In genomic region chr1:35944849-35945248, GRCm38 (mm10) we compare ENCODE assay signal across 26 mouse cellular contexts.
DNase-seq lines count a peak whose midpoint lies in the region; ATAC-seq and TF ChIP-seq lines count a peak whose summit lies in the region.
"Had no signal": no experiment of that assay in that cellular context is flagged by ENCODE, and none has a peak within 500 bp of the region (broad histone marks: within the 10 kb centered on the region; RNA-seq: fewer than 3 reads in every experiment).

No protein-coding gene starts in this region.

- peaks cover 54% of the 10 kb centered on the region for H3K4me1 ChIP-seq in heart, embryonic 13.5 days
- H3K4me1 ChIP-seq in heart, embryonic 11.5 days (ENCODE audit: control insufficient read depth, insufficient read depth, low read length), result peaks cover 22% of the 10 kb centered on the region
- peaks cover 51% of the 10 kb centered on the region for H3K4me1 ChIP-seq in midbrain, embryonic 10.5 days
- peaks cover 29% of the 10 kb centered on the region for H3K4me1 ChIP-seq in midbrain, embryonic 14.5 days (ENCODE audit: control insufficient read depth, insufficient read depth, low read length)
- H3K4me1 ChIP-seq in E14TG2a.4 (replicated peaks; ENCODE audit: low read depth, low read length), result peaks cover 56% of the 10 kb centered on the region

- 0 out of 2 replicates have a peak overlapping the region, but pooled peaks have one; percentile 31 for H3K27ac ChIP-seq in heart, embryonic 13.5 days (replicated peaks)
- H3K27ac ChIP-seq in heart, embryonic 11.5 days (ENCODE audit: low read depth, low read length), result no peak overlapping the region
- peak overlapping the region; percentile 79 for H3K27ac ChIP-seq in midbrain, embryonic 10.5 days (replicated peaks)
- H3K27ac ChIP-seq in midbrain, embryonic 14.5 days (replicated peaks; ENCODE audit: low read depth, low read length), result no peak overlapping the region
- H3K27ac ChIP-seq: forebrain, embryonic 15.5 days; hindbrain, embryonic 13.5 days; kidney, embryonic 15.5 days; liver, embryonic 14.5 days had no signal

- no peak overlapping the region for H3K9ac ChIP-seq in heart, embryonic 13.5 days
- no peak overlapping the region for H3K9ac ChIP-seq in heart, embryonic 11.5 days (ENCODE audit: low read depth, low read length)
- H3K9ac ChIP-seq in midbrain, embryonic 14.5 days (replicated peaks; ENCODE audit: low read length), result no peak overlapping the region
- H3K9ac ChIP-seq: forebrain, embryonic 15.5 days; hindbrain, embryonic 13.5 days; kidney, embryonic 15.5 days; liver, embryonic 14.5 days; lung, embryonic 14.5 days had no signal

- H3K4me2 ChIP-seq in heart, embryonic 13.5 days, result no peak overlapping the region
- H3K4me2 ChIP-seq in heart, embryonic 11.5 days, result no peak overlapping the region
- H3K4me2 ChIP-seq in midbrain, embryonic 14.5 days (ENCODE audit: low read length), result no peak overlapping the region
- H3K4me2 ChIP-seq: forebrain, embryonic 15.5 days; hindbrain, embryonic 13.5 days; kidney, embryonic 15.5 days; lung, embryonic 14.5 days had no signal

- H3K4me3 ChIP-seq in heart, embryonic 13.5 days, result no peak overlapping the region
- no peak overlapping the region for H3K4me3 ChIP-seq in heart, embryonic 11.5 days (ENCODE audit: low read depth, low read length)
- H3K4me3 ChIP-seq in midbrain, embryonic 10.5 days, result no peak overlapping the region
- no peak overlapping the region for H3K4me3 ChIP-seq in midbrain, embryonic 14.5 days (replicated peaks; ENCODE audit: low read depth, low read length)
- H3K4me3 ChIP-seq in E14TG2a.4 (replicated peaks; ENCODE audit: low read length), result peak overlapping the region; percentile 47; the same call in 1 of the 2 replicates
- H3K4me3 ChIP-seq: forebrain, embryonic 15.5 days; hindbrain, embryonic 13.5 days; kidney, embryonic 15.5 days had no signal

- DNase-seq in midbrain, embryonic 10.5 days (ENCODE audit: low spot score), result no peak
- DNase-seq in midbrain, embryonic 14.5 days, result no peak
- DNase-seq in ES-CJ7 (ENCODE audit: low read depth, low spot score), result peak; percentile 25
- DNase-seq in right cerebral cortex, postnatal 36 days (ENCODE audit: low spot score in 2 of 2), result no peak
- DNase-seq: adrenal gland, postnatal 36 days; B cell, adult 2 months; cerebellum, adult 11 months; cerebellum, adult 9-11 months; gastrocnemius, postnatal 10 days; heart, adult 18-20 months; heart, postnatal 14 days; kidney, adult 11 months; kidney, postnatal 36 days; layer of hippocampus, postnatal 36 days; lung, embryonic 14.5 days; right cerebral cortex, adult 18-20 months; thymus, adult 18-20 months; thymus, postnatal 36 days had no signal

- WGBS in heart, embryonic 13.5 days, result 67% methylated on average over 8 of the region's 8 CpGs
- WGBS in heart, embryonic 11.5 days (ENCODE audit: insufficient replicate concordance), result 82% methylated on average over 8 of the region's 8 CpGs
- 72% methylated on average over 8 of the region's 8 CpGs for WGBS in midbrain, embryonic 10.5 days
- 48% methylated on average over 8 of the region's 8 CpGs for WGBS in midbrain, embryonic 14.5 days

- 0 out of 2 replicates have a peak, but pooled peaks cover 4% of the 10 kb centered on the region for H3K9me3 ChIP-seq in heart, embryonic 13.5 days
- H3K9me3 ChIP-seq in heart, embryonic 11.5 days (replicated peaks; ENCODE audit: control insufficient read depth, low read length), result no peaks in the 10 kb centered on the region
- peaks cover 9% of the 10 kb centered on the region; the same call in 1 of the 2 replicates for H3K9me3 ChIP-seq in midbrain, embryonic 10.5 days (replicated peaks)
- no peaks in the 10 kb centered on the region for H3K9me3 ChIP-seq in midbrain, embryonic 14.5 days (ENCODE audit: control insufficient read depth, low read length)
- peaks cover 24% of the 10 kb centered on the region for H3K9me3 ChIP-seq in E14TG2a.4 (ENCODE audit: low read length)
- H3K9me3 ChIP-seq: forebrain, embryonic 15.5 days; hindbrain, embryonic 13.5 days; kidney, embryonic 15.5 days had no signal

- TF ChIP-seq CTCF in E14TG2a.4 (conservative IDR thresholded peaks at IDR 0.05; ENCODE audit: low read length), result no peak

- ATAC-seq in heart, embryonic 13.5 days (ENCODE audit: extremely low read depth, insufficient number of reproducible peaks, low FRiP score, low TSS enrichment), result no peak
- ATAC-seq in heart, embryonic 11.5 days (replicated peaks; ENCODE audit: insufficient number of reproducible peaks, low FRiP score, low TSS enrichment), result no peak
- no peak for ATAC-seq in midbrain, embryonic 14.5 days (ENCODE audit: low FRiP score, low TSS enrichment)
- ATAC-seq: forebrain, embryonic 15.5 days had no signal

- H3K36me3 ChIP-seq in heart, embryonic 13.5 days, result 0 out of 2 replicates have a peak, but pooled peaks cover 3% of the 10 kb centered on the region
- no peaks in the 10 kb centered on the region for H3K36me3 ChIP-seq in heart, embryonic 11.5 days (ENCODE audit: control insufficient read depth, insufficient read depth, low read length)
- H3K36me3 ChIP-seq in midbrain, embryonic 10.5 days, result no peaks in the 10 kb centered on the region
- H3K36me3 ChIP-seq in midbrain, embryonic 14.5 days (ENCODE audit: control insufficient read depth, insufficient read depth, low read length), result no peaks in the 10 kb centered on the region
- H3K36me3 ChIP-seq in E14TG2a.4 (ENCODE audit: insufficient read depth, low read length), result no peaks in the 10 kb centered on the region
- H3K36me3 ChIP-seq: forebrain, embryonic 15.5 days; hindbrain, embryonic 13.5 days; kidney, embryonic 15.5 days had no signal

- no peaks in the 10 kb centered on the region for H3K27me3 ChIP-seq in heart, embryonic 13.5 days (replicated peaks)
- no peaks in the 10 kb centered on the region for H3K27me3 ChIP-seq in heart, embryonic 11.5 days (ENCODE audit: control insufficient read depth, insufficient read depth, low read length)
- H3K27me3 ChIP-seq in midbrain, embryonic 10.5 days (ENCODE audit: low read depth, poor library complexity, severe bottlenecking), result no peaks in the 10 kb centered on the region
- no peaks in the 10 kb centered on the region for H3K27me3 ChIP-seq in midbrain, embryonic 14.5 days (ENCODE audit: control insufficient read depth, insufficient read depth, low read length)
- no peaks in the 10 kb centered on the region for H3K27me3 ChIP-seq in E14TG2a.4 (ENCODE audit: insufficient read depth, low read length)
- H3K27me3 ChIP-seq: CH12.LX; forebrain, embryonic 15.5 days; hindbrain, embryonic 13.5 days; kidney, embryonic 15.5 days had no signal

Comparison
In these comparisons a context has a peak if more than half of its experiments do, and no peak if none do; other contexts are left out.
1. H3K27ac ChIP-seq: peak in heart, embryonic 13.5 days (single experiment) and midbrain, embryonic 10.5 days (single experiment); none in heart, embryonic 11.5 days (single experiment) and midbrain, embryonic 14.5 days (single experiment).